Mouse (Mus musculus): Measurements from ENCODE around the gene Wdtc1. TPM values are rescaled to one million over a fixed set of nuclear protein-coding genes. Genes with fewer than 3 reads are reported as not detected.

Gene Wdtc1
- total and polyA plus RNA-seq, 3 experiments = 2.8 to 10.8 (median 9.6) TPM

- DNase-seq (ENCODE audit: extremely low read depth) = no peak
- Histone ChIP-seq H3K27ac (ENCODE audit: insufficient read depth, low read depth) (no peak overlapping the region), H3K4me2 (ENCODE audit: insufficient read depth, low read depth, poor library complexity, severe bottlenecking) (no peak overlapping the region), H3K79me2 (replicated peaks; ENCODE audit: control insufficient read depth, extremely low read depth, insufficient read depth, poor library complexity, severe bottlenecking) (no peaks in the 10 kb centered on the region), H3K36me3 (replicated peaks in 1 of 2; ENCODE audit: control insufficient read depth in 1 of 2, insufficient read depth in 1 of 2, low read length in 1 of 2) (peaks cover 0 to 3% of the 10 kb centered on the region in 2 experiments), H3K27me3 (replicated peaks) (peaks cover 50% of the 10 kb centered on the region), H3K9me3 (replicated peaks; ENCODE audit: low read length) (no peaks in the 10 kb centered on the region), H3K4me3 (replicated peaks in 1 of 3; ENCODE audit: low read depth in 2 of 3, low read length in 2 of 3, poor library complexity in 1 of 3) (no peak overlapping the region), H3K9ac (ENCODE audit: insufficient read depth, low read depth) (no peak overlapping the region), H3K4me1 (ENCODE audit: control insufficient read depth in 1 of 2, insufficient read depth in 2 of 2) (peaks cover 0 to 10% of the 10 kb centered on the region in 2 experiments; a peak in 2 of 4 replicates)
- in situ Hi-C loops (cut with MboI; ENCODE audit: low pct_ligation_motif_present, low pct_unique_long_range_greater_than_20kb, low sequenced_read_pairs) (no loop called here), dilution Hi-C loops (cut with MboI; ENCODE audit: extremely low pct_ligation_motif_present, extremely low pct_unique_long_range_greater_than_20kb, low sequenced_read_pairs) (no loop called here)
- TF ChIP-seq ZMIZ1 (IDR thresholded peaks at IDR 0.05; ENCODE audit: low read depth, low read length) = no peak
- TF ChIP-seq CHD2 (IDR thresholded peaks at IDR 0.05; ENCODE audit: low read length) = no peak
- no peak for TF ChIP-seq ZNF384 (IDR thresholded peaks at IDR 0.05; ENCODE audit: low read depth, low read length)
Measured at GRCm38 (mm10) chr4:133247806-133248449, 105.4 kb downstream of the Wdtc1 start.

DNA sequence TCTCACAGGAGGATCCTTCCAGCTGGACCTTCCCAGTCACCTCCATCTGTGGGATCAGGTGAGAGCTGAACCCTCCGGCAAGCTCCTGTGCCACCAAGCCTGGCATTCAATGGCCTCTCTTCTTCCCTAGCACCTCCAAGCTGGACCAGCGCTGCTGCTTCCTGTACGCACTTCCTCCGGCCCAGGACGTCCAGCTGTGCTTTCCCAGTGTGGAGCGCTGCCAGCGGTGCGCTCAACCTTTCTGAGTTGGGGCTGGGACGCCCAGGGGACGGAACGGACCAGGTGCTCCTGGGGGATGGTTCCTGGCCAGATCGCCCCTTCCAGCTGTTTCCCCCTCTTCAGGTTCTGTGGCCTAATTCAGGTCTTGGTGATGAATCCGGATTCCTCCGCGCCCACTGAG is 106.2 kb downstream of the Wdtc1 start:
- H3K79me2 ChIP-seq (replicated peaks; ENCODE audit: control insufficient read depth, extremely low read depth, insufficient read depth, poor library complexity, severe bottlenecking) = no peaks in the 10 kb centered on the region
- peaks cover 59% of the 10 kb centered on the region for H3K27me3 ChIP-seq (replicated peaks)
- in situ Hi-C loops (cut with MboI; ENCODE audit: low pct_ligation_motif_present, low pct_unique_long_range_greater_than_20kb, low sequenced_read_pairs) = no loop called here
- dilution Hi-C loops (cut with MboI; ENCODE audit: extremely low pct_ligation_motif_present, extremely low pct_unique_long_range_greater_than_20kb, low sequenced_read_pairs) = no loop called here
- no peak overlapping the region for H3K4me2 ChIP-seq (ENCODE audit: insufficient read depth, low read depth, poor library complexity, severe bottlenecking)
- no peak overlapping the region for H3K4me3 ChIP-seq (replicated peaks in 1 of 3; ENCODE audit: low read depth in 2 of 3, low read length in 2 of 3, poor library complexity in 1 of 3)
- no peaks in the 10 kb centered on the region for H3K36me3 ChIP-seq (replicated peaks in 1 of 2; ENCODE audit: control insufficient read depth in 1 of 2, insufficient read depth in 1 of 2, low read length in 1 of 2)
- no peak for DNase-seq (ENCODE audit: extremely low read depth)
- H3K27ac ChIP-seq (ENCODE audit: insufficient read depth, low read depth) = no peak overlapping the region
- H3K9ac ChIP-seq (ENCODE audit: insufficient read depth, low read depth) = no peak overlapping the region
- H3K4me1 ChIP-seq (ENCODE audit: control insufficient read depth in 1 of 2, insufficient read depth in 2 of 2) = peaks cover 0 to 4% of the 10 kb centered on the region in 2 experiments; a peak in 1 of 4 replicates
- TF ChIP-seq ZMIZ1 (IDR thresholded peaks at IDR 0.05; ENCODE audit: low read depth, low read length) = no peak
- no peak for TF ChIP-seq ZC3H11A (IDR thresholded peaks at IDR 0.05; ENCODE audit: low read depth, low read length)
- TF ChIP-seq ZNF384 (IDR thresholded peaks at IDR 0.05; ENCODE audit: low read depth, low read length) = no peak
- H3K9me3 ChIP-seq (replicated peaks; ENCODE audit: low read length) = no peaks in the 10 kb centered on the region

- H3K4me3 ChIP-seq (replicated peaks in 1 of 3; ENCODE audit: low read depth in 2 of 3, low read length in 2 of 3, poor library complexity in 1 of 3) = no peak overlapping the region
Measured at GRCm38 (mm10) chr4:133244289-133244688, 109.0 kb downstream of the Wdtc1 start.

More at GRCm38 (mm10) chr4:133244289-133244688, 109.0 kb downstream of the Wdtc1 start:
- H3K27ac ChIP-seq (ENCODE audit: insufficient read depth, low read depth) = no peak overlapping the region
- no peaks in the 10 kb centered on the region for H3K79me2 ChIP-seq (replicated peaks; ENCODE audit: control insufficient read depth, extremely low read depth, insufficient read depth, poor library complexity, severe bottlenecking)
- peaks cover 2% of the 10 kb centered on the region for H3K9me3 ChIP-seq (replicated peaks; ENCODE audit: low read length)
- peaks cover 0 to 9% of the 10 kb centered on the region in 2 experiments; a peak in 2 of 4 replicates for H3K4me1 ChIP-seq (ENCODE audit: control insufficient read depth in 1 of 2, insufficient read depth in 2 of 2)
- H3K9ac ChIP-seq (ENCODE audit: insufficient read depth, low read depth) = no peak overlapping the region
- H3K27me3 ChIP-seq (replicated peaks) = peaks cover 75% of the 10 kb centered on the region
- no peak for DNase-seq (ENCODE audit: extremely low read depth)
- dilution Hi-C loops (cut with MboI; ENCODE audit: extremely low pct_ligation_motif_present, extremely low pct_unique_long_range_greater_than_20kb, low sequenced_read_pairs) (no loop called here), in situ Hi-C loops (cut with MboI; ENCODE audit: low pct_ligation_motif_present, low pct_unique_long_range_greater_than_20kb, low sequenced_read_pairs) (no loop called here)
- H3K4me2 ChIP-seq (ENCODE audit: insufficient read depth, low read depth, poor library complexity, severe bottlenecking) = no peak overlapping the region
- no peak for TF ChIP-seq TCF12 (IDR thresholded peaks at IDR 0.05; ENCODE audit: low read depth, low read length)
- TF ChIP-seq ETS1 (conservative IDR thresholded peaks at IDR 0.05; ENCODE audit: low read depth, low read length) = no peak
- no peak for TF ChIP-seq USF2 (conservative IDR thresholded peaks at IDR 0.05; ENCODE audit: low read depth, low read length)
- no peak for TF ChIP-seq CTCF (conservative IDR thresholded peaks at IDR 0.05 in 1 of 2, IDR thresholded peaks at IDR 0.05 in 1 of 2; ENCODE audit: low read depth in 2 of 2, low read length in 2 of 2)
- no peak for TF ChIP-seq RAD21 (IDR thresholded peaks at IDR 0.05; ENCODE audit: low read depth, low read length)
- TF ChIP-seq UBTF (IDR thresholded peaks at IDR 0.05; ENCODE audit: low read depth, low read length) = no peak
- no peak for TF ChIP-seq MAFK (IDR thresholded peaks at IDR 0.05; ENCODE audit: insufficient replicate concordance, low read length)
- TF ChIP-seq POLR2AphosphoS2 (IDR thresholded peaks at IDR 0.05; ENCODE audit: low read depth, low read length) = no peak
- TF ChIP-seq POLR2A (IDR thresholded peaks at IDR 0.05; ENCODE audit: low read depth, low read length) = no peak
- TF ChIP-seq EP300 (IDR thresholded peaks at IDR 0.05; ENCODE audit: low read length) = no peak
- no peak for TF ChIP-seq HCFC1 (IDR thresholded peaks at IDR 0.05; ENCODE audit: low read depth, low read length)
- no peak for TF ChIP-seq TBP (conservative IDR thresholded peaks at IDR 0.05; ENCODE audit: low read depth, low read length)
- no peak for TF ChIP-seq ZMIZ1 (IDR thresholded peaks at IDR 0.05; ENCODE audit: low read depth, low read length)
- TF ChIP-seq NELFE (IDR thresholded peaks at IDR 0.05; ENCODE audit: low read depth, low read length) = no peak
- TF ChIP-seq GABPA (IDR thresholded peaks at IDR 0.05; ENCODE audit: insufficient replicate concordance, low read depth, low read length) = no peak
- TF ChIP-seq E2F4 (IDR thresholded peaks at IDR 0.05; ENCODE audit: insufficient replicate concordance, low read depth, low read length) = no peak
- no peaks in the 10 kb centered on the region for H3K36me3 ChIP-seq (replicated peaks in 1 of 2; ENCODE audit: control insufficient read depth in 1 of 2, insufficient read depth in 1 of 2, low read length in 1 of 2)
